Mouse (Mus musculus) embryonic facial prominence, embryonic 11.5 days (tissue): Measurements from ENCODE around the gene Spint2. TPM values are rescaled to one million over a fixed set of nuclear protein-coding genes. Genes with fewer than 3 reads are reported as not detected.
A peak's percentile ranks its signal among the peaks of the same experiment; 100 is the strongest.
"Not testable (repeated sequence)": the region's sequence is repeated elsewhere in the genome, so short reads cannot be mapped to it uniquely, and the experiment has no call there.

Experiments used
- ATAC-seq: fragments of 200-750 bp; cut with Nextera tagmentation; replicated peaks from 2 replicates; pipeline ENCODE4 v1.8.0; 2017; ENCODE audit warnings: low read depth; ENCODE audit not compliant: insufficient number of reproducible peaks, low FRiP score, low TSS enrichment
- DNase-seq: peaks from one replicate; pipeline ENCODE4 v3.0.0-alpha.2; 2015; ENCODE audit warnings: low spot score
- H3K27ac ChIP-seq: fragments of 300-500 bp; sonication (generic); replicated peaks from 2 replicates; pipeline ENCODE4 v1.5.1; 2014; ENCODE audit warnings: mild to moderate bottlenecking, low read depth, low read length, control low read depth
- H3K27me3 ChIP-seq: fragments of 300-500 bp; sonication (generic); 2 replicates; pipeline ENCODE4 v1.6.1; 2014; ENCODE audit warnings: mild to moderate bottlenecking, low read length, moderate library complexity, mixed read lengths; ENCODE audit not compliant: control insufficient read depth, insufficient read depth
- H3K36me3 ChIP-seq: fragments of 300-500 bp; sonication (generic); replicated peaks from 2 replicates; pipeline ENCODE4 v1.6.1; 2014; ENCODE audit warnings: low read depth, mild to moderate bottlenecking, low read length, moderate library complexity, mixed read lengths; ENCODE audit not compliant: control insufficient read depth, insufficient read depth
- H3K4me1 ChIP-seq: fragments of 300-500 bp; sonication (generic); 2 replicates; pipeline ENCODE4 v1.6.1; 2014; ENCODE audit warnings: low read length, mixed read lengths; ENCODE audit not compliant: control insufficient read depth, insufficient read depth
- H3K4me2 ChIP-seq: fragments of 300-500 bp; sonication (generic); 2 replicates; pipeline ENCODE4 v1.6.1; 2014; ENCODE audit warnings: low read depth, mild to moderate bottlenecking, control low read depth, low read length, moderate library complexity
- H3K4me3 ChIP-seq: fragments of 300-500 bp; sonication (generic); 2 replicates; pipeline ENCODE4 v1.5.1; 2014; ENCODE audit warnings: low read depth, low read length, control low read depth
- H3K9ac ChIP-seq: fragments of 300-500 bp; sonication (generic); replicated peaks from 2 replicates; pipeline ENCODE4 v1.6.1; 2014; ENCODE audit warnings: mild to moderate bottlenecking, control low read depth, low read length
- H3K9me3 ChIP-seq: fragments of 300-500 bp; sonication (generic); replicated peaks from 2 replicates; pipeline ENCODE4 v1.6.1; 2016; ENCODE audit warnings: mild to moderate bottlenecking, low read length, inconsistent platforms, mixed read lengths; ENCODE audit not compliant: control insufficient read depth
- WGBS: fragments of 180-500 bp; shearing (Covaris S2); extraction: QIAGEN DNeasy Blood & Tissue Kit; methylation state at CpG from one replicate; pipeline ENCODE4 v1.1.7; 2014; 5-methylcytosine and 5-hydroxymethylcytosine counted together
- polyA plus RNA-seq: library from polyadenylated mRNA; unstranded; fragments of >200 nt; fragmentation: Nextera tagmentation; extraction: Ambion mirVana; gene quantifications from 2 replicates; pipeline ENCODE4 v1.2.1, GENCODE M21; 2014

Spint2 gene
- polyA plus RNA-seq, 1 experiment from 2014 or later: 71.4 TPM

DNA sequence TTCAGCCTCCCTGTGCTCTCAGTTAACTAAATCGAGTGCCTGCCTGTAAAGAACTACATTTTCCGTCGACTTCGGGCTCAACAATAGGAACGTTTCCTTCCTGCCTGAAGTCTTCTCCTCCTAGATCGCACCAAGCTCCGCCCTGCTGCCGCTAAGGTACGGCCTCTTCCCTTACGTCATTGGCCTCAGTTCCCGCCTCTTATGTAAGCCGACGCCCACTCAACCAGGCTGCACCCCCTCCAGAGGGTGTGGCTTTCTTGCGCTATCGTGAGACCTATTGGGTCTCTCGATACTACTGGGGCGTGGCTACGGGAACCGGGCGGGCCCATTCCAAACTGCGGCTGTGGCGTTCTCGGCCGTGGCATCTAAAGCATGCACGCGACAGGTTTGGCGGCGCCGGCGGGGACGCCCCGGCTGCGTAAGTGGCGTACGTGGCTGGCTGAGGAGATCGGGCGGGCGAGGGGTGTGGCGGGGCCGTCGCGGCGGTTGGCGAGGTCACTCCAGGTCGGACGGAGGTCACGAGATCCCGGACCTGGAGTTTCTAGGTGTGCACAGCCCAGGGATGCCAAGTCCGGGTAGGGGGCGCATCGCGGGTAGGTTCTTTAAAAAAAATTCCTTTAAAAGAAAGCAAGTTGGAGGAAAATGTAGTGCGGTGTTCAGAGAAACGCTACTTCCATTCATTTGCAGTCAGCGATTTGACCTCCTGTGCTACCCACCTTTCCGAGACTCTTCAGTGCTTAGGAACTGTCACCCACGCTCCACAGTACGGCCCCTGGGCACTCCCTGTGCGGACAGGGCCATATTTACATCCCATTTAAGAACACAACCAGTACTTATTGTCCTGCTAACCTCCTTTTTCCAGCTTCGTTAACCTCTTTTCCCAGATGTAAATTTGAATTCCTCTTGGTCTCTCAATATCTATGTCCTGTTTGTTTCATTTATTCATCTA is 43.4 kb downstream of the Spint2 start, which contains the start of gene Yif1b:
TSS of gene Yif1b (plus strand) at position 311 of the 949 bp plus-strand sequence.
- WGBS: under 1% methylated on average over 60 of the region's 60 CpGs
- Histone ChIP-seq H3K4me1 (no peaks in the 10 kb centered on the region), H3K9ac (peak within 1 kb of the TSS; percentile 45), H3K27ac (peak within 1 kb of the TSS; percentile 71), H3K4me3 (peak within 1 kb of the TSS; percentile 38), H3K4me2 (peak within 1 kb of the TSS; percentile 71), H3K9me3 (no peaks in the 10 kb centered on the region), H3K36me3 (no peaks in the 10 kb centered on the region), H3K27me3 (no peaks in the 10 kb centered on the region)
- DNase-seq (peak; percentile 100), ATAC-seq (peak; percentile 95)

DNA sequence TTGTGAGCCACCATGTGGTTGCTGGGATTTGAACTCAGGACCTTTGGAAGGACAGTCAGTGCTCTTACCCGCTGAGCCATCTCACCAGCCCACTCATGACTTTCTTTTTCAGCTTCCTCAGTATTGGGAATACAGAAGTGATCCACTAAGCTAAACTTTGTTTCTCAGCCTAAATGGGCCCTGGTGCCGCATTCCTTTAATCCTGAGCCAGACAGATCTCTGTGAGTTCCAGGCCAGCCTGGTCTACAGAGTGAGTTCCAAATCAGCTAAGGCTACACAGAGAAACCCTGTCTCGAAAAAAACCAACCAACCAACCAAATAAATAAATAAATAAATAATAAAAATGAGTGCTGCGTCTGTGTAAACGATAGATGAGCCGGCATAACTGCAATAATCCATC is 44.1 kb downstream of the Spint2 start:
- peak overlapping the region; percentile 22 for H3K4me3 ChIP-seq
- 31% methylated on average over 6 of the region's 6 CpGs for WGBS

DNA sequence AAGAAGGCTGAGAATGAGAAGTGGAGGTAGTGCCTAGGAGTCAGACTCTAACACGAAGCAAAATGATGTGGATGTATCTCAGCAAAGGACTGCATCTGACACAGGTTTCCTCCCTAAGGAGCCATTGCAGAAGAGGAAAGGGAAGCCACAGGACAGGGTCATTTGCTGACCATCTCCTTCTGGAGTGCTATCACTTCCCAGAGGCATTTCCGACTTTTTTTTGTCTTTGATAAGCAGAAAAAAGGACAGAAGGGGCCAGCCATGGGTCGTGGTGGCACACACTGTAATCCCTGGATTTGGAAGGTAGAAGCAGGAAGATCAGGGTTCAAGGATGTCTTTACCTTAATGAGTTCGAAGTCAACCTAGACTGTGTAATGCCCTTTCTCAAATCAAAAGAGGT is 45.1 kb downstream of the Spint2 start:
- Histone ChIP-seq H3K4me1 (peaks cover 4% of the 10 kb centered on the region), H3K9me3 (no peaks in the 10 kb centered on the region), H3K27me3 (peaks cover 10% of the 10 kb centered on the region), H3K9ac (no peak overlapping the region), H3K4me2 (no peak overlapping the region), H3K4me3 (no peak overlapping the region), H3K36me3 (no peaks in the 10 kb centered on the region), H3K27ac (no peak overlapping the region)
- DNase-seq (no peak), ATAC-seq (no peak)
- WGBS: 85% methylated on average over 4 of the region's 4 CpGs

More for the DNA sequence above, 44.1 kb downstream of the Spint2 start:
- DNase-seq, H3K9me3 ChIP-seq, H3K4me1 ChIP-seq, H3K36me3 ChIP-seq, H3K27me3 ChIP-seq, ATAC-seq: not testable (repeated sequence)
- peak overlapping the region; percentile 22 for H3K4me2 ChIP-seq
- H3K9ac ChIP-seq: peak overlapping the region; percentile 45
- peak overlapping the region; percentile 71 for H3K27ac ChIP-seq

- Histone ChIP-seq H3K4me3 (no peak overlapping the region), H3K27ac (no peak overlapping the region), H3K4me2 (no peak overlapping the region), H3K4me1 (peaks cover 4% of the 10 kb centered on the region), H3K9ac (no peak overlapping the region), H3K9me3 (no peaks in the 10 kb centered on the region), H3K27me3 (peaks cover 15% of the 10 kb centered on the region), H3K36me3 (no peaks in the 10 kb centered on the region)
- WGBS: 66% methylated on average over 5 of the region's 5 CpGs
- DNase-seq (no peak), ATAC-seq (no peak)
Observed at GRCm38 (mm10) chr7:29234661-29235060, 47.1 kb downstream of the Spint2 start.

- H3K9me3 ChIP-seq: no peaks in the 10 kb centered on the region
- no peak for DNase-seq
- peaks cover 15% of the 10 kb centered on the region for H3K27me3 ChIP-seq
- no peak overlapping the region for H3K27ac ChIP-seq
- H3K36me3 ChIP-seq: no peaks in the 10 kb centered on the region
- WGBS: 81% methylated on average over 6 of the region's 6 CpGs
- peaks cover 4% of the 10 kb centered on the region for H3K4me1 ChIP-seq
- H3K9ac ChIP-seq: no peak overlapping the region; the same call in 1 of the 2 replicates
- ATAC-seq: no peak
- H3K4me2 ChIP-seq: no peak overlapping the region
- no peak overlapping the region for H3K4me3 ChIP-seq
Observed at GRCm38 (mm10) chr7:29233745-29234144, 48.0 kb downstream of the Spint2 start.

- Histone ChIP-seq H3K36me3 (no peaks in the 10 kb centered on the region), H3K27me3 (peaks cover 15% of the 10 kb centered on the region), H3K4me3 (peak within 1 kb of the TSS; percentile 46), H3K9me3 (no peaks in the 10 kb centered on the region), H3K4me2 (peak within 1 kb of the TSS; percentile 92), H3K9ac (peak within 1 kb of the TSS; percentile 69), H3K4me1 (peaks cover 4% of the 10 kb centered on the region), H3K27ac (no peak within 1 kb of the TSS)
- WGBS: 2% methylated on average over 43 of the region's 62 CpGs
- DNase-seq (peak; percentile 29), ATAC-seq (no peak)
Observed at GRCm38 (mm10) chr7:29232247-29233013, 49.3 kb downstream of the Spint2 start, which contains the start of gene Kcnk6. Gene Kcnk6, minus strand, starts transcription at chr7:29232515.

GRCm38 (mm10) chr7:29231517-29231916 is 50.2 kb downstream of the Spint2 start:
- Histone ChIP-seq H3K36me3 (no peaks in the 10 kb centered on the region), H3K4me2 (no peak overlapping the region; the same call in 1 of the 2 replicates), H3K4me3 (no peak overlapping the region; the same call in 1 of the 2 replicates), H3K9ac (no peak overlapping the region), H3K27me3 (peaks cover 15% of the 10 kb centered on the region), H3K9me3 (no peaks in the 10 kb centered on the region), H3K27ac (no peak overlapping the region), H3K4me1 (peaks cover 4% of the 10 kb centered on the region)
- no peak for ATAC-seq
- no peak for DNase-seq
- WGBS: 48% methylated on average over 3 of the region's 3 CpGs
